Mouse (Mus musculus) hindbrain, embryonic 11.5 days (tissue): ENCODE data around the gene 1700016D06Rik. TPM values are rescaled to one million over a fixed set of nuclear protein-coding genes. Genes with fewer than 3 reads are reported as not detected.

ENCODE experiments used
- ATAC-seq: fragments of 200-750 bp; cut with Nextera tagmentation; 2 replicates; pipeline ENCODE4 v1.8.0; 2017; ENCODE audit warnings: mild to moderate bottlenecking, moderate TSS enrichment, moderate library complexity; ENCODE audit not compliant: low FRiP score
- DNase-seq: peaks from one replicate; pipeline ENCODE4 v3.0.0-alpha.2; 2015; ENCODE audit warnings: low spot score
- H3K27ac ChIP-seq: fragments of 300-500 bp; sonication (generic); 2 replicates; pipeline ENCODE4 v1.5.1; 2014; ENCODE audit warnings: mild to moderate bottlenecking, low read depth, low read length
- H3K27me3 ChIP-seq: fragments of 300-500 bp; sonication (generic); 2 replicates; pipeline ENCODE4 v1.6.1; 2014; ENCODE audit warnings: mild to moderate bottlenecking, low read length, moderate library complexity, mixed read lengths; ENCODE audit not compliant: control insufficient read depth, insufficient read depth
- H3K36me3 ChIP-seq: fragments of 300-500 bp; sonication (generic); 2 replicates; pipeline ENCODE4 v1.6.1; 2014; ENCODE audit warnings: mild to moderate bottlenecking, low read length, moderate library complexity, mixed read lengths; ENCODE audit not compliant: control insufficient read depth, insufficient read depth
- H3K4me1 ChIP-seq: fragments of 300-500 bp; sonication (generic); replicated peaks from 2 replicates; pipeline ENCODE4 v1.6.1; 2014; ENCODE audit warnings: low read length, mixed read lengths; ENCODE audit not compliant: control insufficient read depth, insufficient read depth
- H3K4me2 ChIP-seq: fragments of 300-500 bp; sonication (generic); replicated peaks from 2 replicates; pipeline ENCODE4 v1.6.1; 2014; ENCODE audit warnings: mild to moderate bottlenecking, low read depth, low read length
- H3K4me3 ChIP-seq: fragments of 300-500 bp; sonication (generic); 2 replicates; pipeline ENCODE4 v1.5.1; 2014; ENCODE audit warnings: low read depth, low read length
- H3K9ac ChIP-seq: fragments of 300-500 bp; sonication (generic); 2 replicates; pipeline ENCODE4 v1.6.1; 2014; ENCODE audit warnings: low read depth, low read length
- H3K9me3 ChIP-seq: fragments of 300-500 bp; sonication (generic); 2 replicates; pipeline ENCODE4 v1.6.1; 2016; ENCODE audit warnings: low read length; ENCODE audit not compliant: control insufficient read depth
- WGBS: fragments of 180-500 bp; shearing (Covaris S2); extraction: QIAGEN DNeasy Blood & Tissue Kit; methylation state at CpG from one replicate; pipeline ENCODE4 v1.1.7; 2014; 5-methylcytosine and 5-hydroxymethylcytosine counted together
- polyA plus RNA-seq: library from polyadenylated mRNA; unstranded; fragments of >200 nt; fragmentation: Nextera tagmentation; extraction: Ambion mirVana; gene quantifications from 2 replicates; pipeline ENCODE4 v1.2.1, GENCODE M21; 2014

The 1700016D06Rik gene
- polyA plus RNA-seq, 1 experiment from 2014 or later, result not detected

DNA sequence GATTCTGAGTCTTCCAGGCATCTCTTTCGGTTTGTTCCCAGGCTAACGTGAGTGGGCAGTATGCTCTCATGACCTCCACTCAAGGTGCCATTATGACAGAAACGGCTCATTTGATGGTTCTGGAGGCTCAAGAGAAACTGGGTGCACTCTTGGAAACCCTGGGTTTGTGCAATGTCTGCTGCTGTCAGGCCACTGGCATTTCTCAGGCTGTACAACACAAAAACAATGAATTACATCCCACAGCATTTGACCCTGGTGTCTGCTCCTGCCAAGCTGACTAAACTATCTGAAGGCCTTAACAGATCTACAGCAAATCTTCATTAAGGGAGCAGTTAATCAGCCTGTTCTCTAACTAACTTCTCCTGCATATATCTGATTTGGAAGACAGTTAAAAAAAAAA, 81.8 kb downstream of the 1700016D06Rik start:
- H3K27ac ChIP-seq, result no peak overlapping the region
- ATAC-seq (no peak), DNase-seq (no peak)
- H3K36me3 ChIP-seq, result peaks cover 16% of the 10 kb centered on the region
- H3K4me3 ChIP-seq, result no peak overlapping the region
- H3K4me1 ChIP-seq, result no peaks in the 10 kb centered on the region
- H3K27me3 ChIP-seq, result no peaks in the 10 kb centered on the region
- H3K9me3 ChIP-seq, result no peaks in the 10 kb centered on the region
- no peak overlapping the region for H3K4me2 ChIP-seq
- WGBS, result 91% methylated on average over 3 of the region's 3 CpGs
- H3K9ac ChIP-seq, result no peak overlapping the region

DNA sequence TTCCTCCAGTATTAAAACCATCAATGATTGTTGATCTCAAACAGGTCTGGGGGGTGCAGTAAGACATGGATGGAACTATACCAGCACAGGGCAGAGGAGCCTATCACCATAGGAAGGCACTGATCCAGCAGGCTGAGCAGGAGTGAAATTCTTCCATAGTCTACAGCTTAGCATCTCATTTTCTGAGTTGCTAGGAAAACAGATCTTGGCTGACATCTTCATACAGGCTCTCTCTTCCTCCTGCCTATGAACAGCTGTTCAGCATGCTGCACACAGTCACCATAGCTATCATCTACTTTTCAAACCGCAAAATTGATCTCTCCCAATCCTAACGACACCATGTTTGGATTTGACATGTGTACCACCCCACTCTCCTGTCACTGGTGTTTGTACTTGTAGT, 82.8 kb downstream of the 1700016D06Rik start:
- Histone ChIP-seq H3K9me3 (no peaks in the 10 kb centered on the region), H3K36me3 (peaks cover 17% of the 10 kb centered on the region), H3K27ac (no peak overlapping the region), H3K4me3 (no peak overlapping the region), H3K4me1 (no peaks in the 10 kb centered on the region), H3K27me3 (no peaks in the 10 kb centered on the region), H3K4me2 (no peak overlapping the region), H3K9ac (no peak overlapping the region)
- DNase-seq (no peak), ATAC-seq (no peak)
- WGBS, result 93% methylated on average over 2 of the region's 2 CpGs

DNA sequence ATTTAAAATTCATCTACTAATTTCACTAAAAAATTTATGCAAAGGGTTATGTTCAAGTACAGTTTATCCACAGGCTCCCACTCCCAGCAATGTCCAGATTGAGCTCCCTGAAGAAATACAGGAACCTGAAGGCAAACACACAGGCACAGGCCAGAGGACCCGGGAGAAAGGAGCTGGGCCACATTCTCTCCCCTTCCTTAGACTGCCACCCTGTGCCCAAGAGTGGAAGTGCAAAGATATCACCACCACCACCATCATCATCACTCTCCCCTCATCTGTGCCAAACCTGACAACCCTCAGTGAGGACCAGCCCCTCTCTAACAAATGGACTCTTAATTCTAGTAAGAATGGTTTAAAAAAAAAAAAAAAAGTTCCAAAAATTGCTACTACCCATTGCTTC, 84.6 kb downstream of the 1700016D06Rik start:
- Histone ChIP-seq H3K36me3 (peaks cover 18% of the 10 kb centered on the region), H3K4me3 (no peak overlapping the region), H3K27me3 (no peaks in the 10 kb centered on the region), H3K9me3 (no peaks in the 10 kb centered on the region), H3K4me1 (no peaks in the 10 kb centered on the region), H3K27ac (no peak overlapping the region), H3K4me2 (no peak overlapping the region), H3K9ac (no peak overlapping the region)
- no peak for ATAC-seq
- peak; percentile 73 for DNase-seq
- 14% methylated on average over 1 of the region's 1 CpGs for WGBS

DNA sequence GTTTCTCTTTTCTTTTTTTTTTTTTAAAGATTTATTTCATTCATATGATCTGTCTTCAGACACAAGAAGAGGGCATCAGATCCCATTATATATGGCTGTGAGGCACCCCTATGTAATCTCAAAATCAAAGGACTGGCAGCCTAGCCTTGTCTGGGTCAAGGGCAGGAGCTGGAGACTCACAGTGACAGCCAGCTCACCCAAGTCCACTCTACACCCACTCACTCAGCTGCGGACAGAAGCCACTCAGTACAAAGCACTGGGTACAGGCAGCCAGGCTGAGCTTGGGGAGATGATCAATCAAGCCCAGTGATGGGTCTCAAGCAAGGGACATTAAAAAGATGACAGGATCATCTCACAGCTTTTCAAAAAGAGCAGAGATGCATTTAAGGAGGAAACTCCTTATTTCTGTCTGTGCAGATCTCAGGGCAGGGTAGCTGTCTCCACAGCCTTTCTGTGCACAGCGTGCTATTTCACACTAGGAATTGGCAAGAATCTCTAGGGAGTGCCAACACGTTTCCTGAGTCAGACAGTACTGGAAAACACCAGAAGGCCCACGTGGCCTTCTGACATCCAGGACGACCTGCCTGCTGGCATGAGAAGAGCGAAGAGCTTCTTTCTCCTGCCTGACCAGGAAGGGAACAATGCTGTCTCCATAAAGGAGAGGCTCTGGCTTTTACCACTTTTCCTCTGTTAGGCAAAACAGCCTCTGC, 86.6 kb downstream of the 1700016D06Rik start:
- Histone ChIP-seq H3K27me3 (no peaks in the 10 kb centered on the region), H3K9me3 (no peaks in the 10 kb centered on the region)

DNA sequence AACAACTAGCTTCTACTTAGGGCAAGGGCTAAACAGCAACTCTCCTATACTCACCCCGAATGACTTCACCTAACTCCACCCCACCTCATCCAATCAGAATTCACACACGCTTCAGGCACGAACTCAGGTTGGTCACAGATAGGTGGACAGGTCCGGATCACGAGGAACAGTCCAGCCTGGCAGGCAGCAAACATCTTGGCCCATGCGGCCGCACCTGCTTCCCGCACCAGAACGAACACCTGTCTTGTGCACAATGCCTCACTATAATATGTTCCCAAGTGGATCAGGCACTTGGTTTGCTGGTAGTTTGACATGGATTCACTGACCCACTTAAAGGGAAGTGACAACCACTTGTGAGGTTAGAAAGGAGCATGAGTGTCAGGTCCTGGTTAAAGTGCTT, 92.0 kb downstream of the 1700016D06Rik start:
- H3K9me3 ChIP-seq, result no peaks in the 10 kb centered on the region
- no peak overlapping the region for H3K27ac ChIP-seq
- no peaks in the 10 kb centered on the region for H3K27me3 ChIP-seq
- no peak overlapping the region for H3K4me3 ChIP-seq
- DNase-seq (no peak), ATAC-seq (no peak)
- H3K9ac ChIP-seq, result no peak overlapping the region
- 0 out of 2 replicates have a peak, but pooled peaks cover 9% of the 10 kb centered on the region for H3K36me3 ChIP-seq
- H3K4me2 ChIP-seq, result no peak overlapping the region
- no peaks in the 10 kb centered on the region for H3K4me1 ChIP-seq
- 97% methylated on average over 9 of the region's 9 CpGs for WGBS

More for the DNA sequence above, 86.6 kb downstream of the 1700016D06Rik start:
- Histone ChIP-seq H3K36me3 (peaks cover 21% of the 10 kb centered on the region), H3K4me2 (no peak overlapping the region), H3K27ac (no peak overlapping the region), H3K4me1 (no peaks in the 10 kb centered on the region), H3K9ac (no peak overlapping the region), H3K4me3 (no peak overlapping the region)
- no peak for DNase-seq
- 91% methylated on average over 6 of the region's 6 CpGs for WGBS
- no peak for ATAC-seq

Other genes starting within 250 kb of the 1700016D06Rik start
- gene Rab20, start 222.4 kb downstream of the 1700016D06Rik start, polyA plus RNA-seq, result 0.83 and 1.3 TPM in 2 replicates
- gene Naxd, start 203.6 kb downstream of the 1700016D06Rik start, polyA plus RNA-seq, result 105 and 108 TPM in 2 replicates
- gene Cars2, start 150.3 kb downstream of the 1700016D06Rik start, polyA plus RNA-seq, result 17.5 and 19.5 TPM in 2 replicates
- 41.6 and 45.7 TPM in 2 replicates for gene Ing1, start 145.5 kb downstream of the 1700016D06Rik start, polyA plus RNA-seq
- gene Ankrd10, start 65.3 kb downstream of the 1700016D06Rik start, polyA plus RNA-seq, result 90.2 and 104 TPM in 2 replicates
- gene Arhgef7, start 26.7 kb upstream of the 1700016D06Rik start, polyA plus RNA-seq, result 54.3 and 57.0 TPM in 2 replicates
- gene Tex29, start 139.4 kb upstream of the 1700016D06Rik start, polyA plus RNA-seq, result 0.18 and 0.22 TPM in 2 replicates